Mouse (Mus musculus) embryo, embryonic 11.5 days (tissue): Measurements from ENCODE around the gene Plcb3.
A peak's percentile ranks its signal among the peaks of the same experiment; 100 is the strongest.

Experiments used
- DNase-seq: peaks from one replicate; pipeline ENCODE4 v3.0.0-alpha.2; 2012; ENCODE audit warnings: low read depth, low spot score

Plcb3 gene

DNA sequence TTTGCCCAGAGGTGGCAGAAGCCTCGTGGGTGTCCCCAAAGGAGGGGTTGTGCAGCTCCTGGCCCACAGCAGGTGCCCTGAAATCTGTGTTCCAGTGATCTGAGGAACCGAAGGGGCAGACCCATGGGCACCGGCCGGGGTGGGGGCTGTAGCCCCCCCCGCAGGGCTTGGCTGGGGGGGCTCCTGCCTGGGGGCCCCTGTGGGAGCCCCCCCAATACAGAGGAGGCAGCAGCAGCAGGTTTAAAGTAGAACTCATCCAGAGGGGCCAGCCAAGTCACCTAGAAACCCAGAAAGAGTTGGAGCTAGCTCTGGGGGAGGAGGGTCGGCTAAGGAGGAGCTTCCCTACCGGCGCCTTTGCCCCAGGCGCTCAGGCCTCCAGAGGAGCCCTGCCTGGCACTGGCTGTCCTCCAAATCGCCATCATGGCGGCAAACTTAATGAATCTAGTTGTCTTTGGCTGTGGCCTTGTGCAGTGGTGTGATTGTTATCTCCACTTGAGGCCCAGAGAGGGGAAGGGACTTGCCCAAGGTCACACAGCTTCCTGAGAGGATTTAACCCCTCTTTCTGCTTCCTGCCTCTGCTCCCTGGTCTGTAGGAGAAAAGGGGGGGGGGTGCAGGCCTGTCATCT lies 5.7 kb downstream of the Plcb3 start:
- DNase-seq: no peak

DNA sequence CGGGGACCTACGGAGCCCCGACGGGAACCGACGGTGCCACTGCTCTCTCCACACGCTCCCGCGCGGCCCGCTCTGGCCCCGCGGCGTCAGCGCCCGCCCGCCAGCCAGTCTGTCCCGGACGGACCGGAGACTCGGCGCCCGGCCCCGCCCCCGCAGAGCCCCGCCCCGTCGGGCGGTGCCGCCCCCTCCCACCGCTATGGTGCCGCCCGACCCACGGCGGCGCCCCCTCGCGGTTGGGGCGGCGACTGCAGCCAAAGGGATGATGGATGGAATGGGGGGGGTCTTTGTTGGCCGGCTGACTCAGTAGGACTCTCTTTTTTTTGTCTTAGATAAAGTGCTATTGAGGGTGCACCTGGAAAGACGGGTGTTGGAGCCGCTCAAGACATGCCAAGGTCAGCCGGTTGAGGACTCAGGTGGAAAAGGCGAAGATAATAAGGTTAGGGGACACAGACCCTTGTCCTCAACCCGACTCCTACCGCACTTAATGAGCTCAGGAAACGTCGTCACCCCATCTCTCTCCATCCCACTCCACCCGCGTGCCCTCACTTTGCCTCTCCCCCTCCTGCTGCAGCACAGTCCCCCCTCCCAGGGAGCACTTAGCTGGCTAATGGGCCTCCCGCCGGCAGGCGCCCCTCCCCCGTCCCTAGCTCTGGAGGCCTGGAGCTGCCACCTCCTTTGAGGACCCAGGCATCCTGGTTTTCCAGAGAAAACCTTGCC lies 6.4 kb downstream of the Plcb3 start:
- DNase-seq: no peak

DNA sequence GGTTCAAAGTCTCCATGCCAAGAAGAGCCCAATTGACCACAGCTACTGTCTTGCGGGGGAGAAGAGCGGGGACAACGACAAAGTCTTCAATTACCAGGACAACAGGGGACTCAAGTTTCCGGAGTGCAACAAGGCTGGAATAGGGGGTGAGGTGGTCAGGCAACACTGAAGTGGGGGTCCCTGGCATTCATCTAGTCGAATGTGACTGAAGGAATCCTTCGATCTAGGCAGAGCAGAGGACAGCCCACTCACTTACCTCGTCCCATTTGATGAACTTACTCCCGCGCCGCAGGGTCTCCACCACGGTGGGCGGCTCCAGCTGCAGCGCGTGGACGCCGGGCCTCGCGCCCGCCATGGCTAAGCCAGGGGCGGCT lies 7.0 kb downstream of the Plcb3 start:
- DNase-seq: no peak

DNA sequence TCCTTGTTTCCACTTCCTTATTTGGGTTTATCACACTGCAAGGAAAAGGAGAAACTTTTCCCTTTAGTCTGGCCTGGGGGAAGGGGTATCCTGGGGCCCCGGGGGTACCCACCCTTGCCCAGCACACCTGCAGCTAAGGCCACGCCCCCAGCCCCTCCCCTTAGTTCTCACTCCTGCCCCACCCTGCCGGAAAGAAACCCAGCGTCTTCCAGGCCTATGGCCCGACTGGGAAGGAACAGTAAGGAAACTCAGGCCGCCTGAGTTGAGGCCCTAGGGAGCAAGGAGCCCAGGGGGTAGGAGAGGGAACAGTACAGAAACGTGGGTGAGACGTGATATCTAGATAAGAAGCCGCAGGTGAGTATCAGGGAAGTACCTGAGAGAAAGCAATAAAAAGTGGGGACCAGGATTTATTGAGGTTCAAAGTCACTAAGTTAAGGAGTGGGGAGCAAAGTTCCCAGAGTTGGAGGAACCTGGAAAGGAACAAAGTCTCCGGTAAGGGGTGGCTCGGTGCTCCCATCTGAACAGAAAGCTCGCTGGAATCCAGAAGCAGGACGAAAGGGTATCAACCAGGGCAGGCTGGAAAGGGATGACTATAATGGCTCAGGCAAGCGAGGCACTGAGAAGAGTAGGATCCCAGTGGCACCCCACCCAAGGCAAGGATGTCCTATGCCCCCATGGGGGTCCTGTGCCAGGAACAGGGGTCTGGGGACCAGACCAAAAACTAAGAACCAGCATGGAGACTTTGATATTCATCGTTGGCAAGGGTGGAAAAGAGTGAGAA lies 7.6 kb downstream of the Plcb3 start:
- no peak for DNase-seq

DNA sequence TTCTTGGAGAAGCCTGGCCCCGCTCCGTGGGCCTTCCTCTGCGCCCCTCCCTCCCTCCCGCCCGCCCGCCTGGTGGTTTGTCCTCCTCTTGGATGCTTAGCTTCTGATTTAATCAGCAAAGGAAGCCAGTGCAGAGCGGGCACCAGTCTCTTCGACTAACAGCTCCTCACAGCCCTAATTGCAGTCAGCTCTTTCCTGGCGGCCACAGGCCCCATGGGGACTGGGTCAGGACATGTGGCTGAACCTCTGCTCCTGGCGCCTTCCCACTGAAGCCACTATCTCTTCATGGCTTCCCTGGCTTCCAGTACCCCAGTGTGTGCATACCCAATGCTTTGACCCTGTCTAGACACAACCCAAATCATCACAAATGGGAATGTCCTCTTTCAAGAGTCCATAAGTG lies 19.8 kb downstream of the Plcb3 start:
- no peak for DNase-seq

DNA sequence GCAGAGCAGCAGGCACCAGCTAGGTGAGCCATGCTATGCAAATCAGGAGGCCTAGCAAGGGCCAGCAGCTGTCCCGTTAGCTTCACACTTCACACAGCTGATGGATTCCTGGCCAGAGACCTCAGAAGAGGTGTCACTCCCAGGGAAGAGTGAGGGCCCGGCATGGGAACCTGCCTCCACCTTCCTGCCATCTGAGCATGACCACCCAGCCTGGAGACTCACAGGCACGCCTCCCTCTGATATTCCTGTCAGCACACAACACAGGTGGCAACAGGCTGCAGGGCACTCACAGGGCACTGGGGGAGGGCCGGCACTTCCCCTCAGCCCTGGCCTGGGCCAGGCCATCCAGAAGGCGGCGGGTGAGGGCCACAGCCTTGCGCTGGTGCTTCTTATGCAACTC lies 20.8 kb downstream of the Plcb3 start:
- DNase-seq: no peak

DNA sequence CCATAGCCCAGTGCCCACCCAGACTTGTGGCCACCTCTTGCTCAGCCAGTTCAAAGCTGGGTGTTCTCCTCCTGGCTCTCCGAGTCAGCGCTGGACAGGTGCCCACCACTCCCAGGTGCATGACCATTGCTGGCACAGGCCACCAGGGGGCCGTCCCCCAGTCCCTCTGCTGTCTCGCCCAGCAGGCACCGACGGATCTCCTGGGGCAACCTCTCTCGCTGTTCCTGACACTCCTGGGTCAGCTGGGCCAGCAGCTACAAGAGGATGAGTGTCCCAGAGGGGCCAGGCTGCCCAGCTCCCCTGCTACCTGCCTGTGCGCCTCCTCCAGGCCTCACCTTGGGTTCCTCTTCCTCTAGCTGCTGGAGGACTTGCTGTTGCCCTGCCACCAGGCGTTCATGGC lies 22.2 kb downstream of the Plcb3 start:
- DNase-seq: no peak

DNA sequence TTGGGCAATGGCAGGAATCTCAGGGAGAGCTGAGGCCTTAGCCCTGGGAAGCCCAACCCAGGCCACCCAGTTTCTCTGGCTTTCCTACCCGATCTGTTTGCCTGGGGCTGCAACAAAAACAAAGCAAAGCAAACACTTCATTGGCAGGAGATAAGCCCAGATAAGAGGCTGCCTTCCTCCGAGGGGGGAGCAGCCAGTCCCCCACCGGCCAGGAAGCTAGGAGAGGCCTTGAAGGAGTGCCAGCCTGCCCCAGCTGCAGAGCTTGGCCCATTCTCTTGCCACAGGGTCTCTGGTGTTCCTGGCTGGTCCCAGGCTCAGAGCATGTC lies 23.6 kb downstream of the Plcb3 start:
- DNase-seq: no peak

DNA sequence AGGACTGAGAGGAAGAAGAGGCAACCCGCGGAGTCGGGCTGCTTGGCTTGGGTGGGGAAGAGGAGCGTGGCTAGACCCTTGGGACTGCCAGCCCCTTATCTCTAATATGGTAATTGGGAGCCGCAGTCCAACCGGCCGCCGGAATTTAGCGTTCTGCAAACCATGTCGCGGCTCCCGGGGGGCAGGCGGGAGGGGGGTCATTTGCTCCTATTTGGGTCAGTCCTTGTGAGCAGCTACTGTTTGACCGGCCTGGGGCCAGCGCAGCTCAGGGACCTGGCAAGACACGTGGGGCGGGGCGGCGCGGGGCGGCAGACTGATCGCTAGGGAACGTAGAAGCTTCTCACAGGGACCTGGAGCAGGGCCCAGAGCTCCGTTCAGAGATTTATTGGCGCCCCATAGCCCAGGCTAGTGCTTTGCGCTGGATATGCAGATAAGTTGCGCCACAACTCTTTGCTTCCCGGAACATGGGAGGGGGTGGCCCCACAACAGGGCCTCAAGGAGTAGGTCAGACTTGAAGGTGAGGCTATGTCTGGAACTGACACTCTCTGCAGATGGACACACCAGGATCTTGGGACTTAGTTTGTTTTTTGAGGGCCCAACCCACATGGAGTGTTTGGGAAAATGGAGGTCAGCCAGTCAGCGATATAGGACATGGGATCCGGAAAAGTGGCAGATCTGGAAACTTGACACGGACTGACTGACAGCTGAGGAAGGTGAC lies 24.1 kb downstream of the Plcb3 start:
- DNase-seq: peak; percentile 26

DNA sequence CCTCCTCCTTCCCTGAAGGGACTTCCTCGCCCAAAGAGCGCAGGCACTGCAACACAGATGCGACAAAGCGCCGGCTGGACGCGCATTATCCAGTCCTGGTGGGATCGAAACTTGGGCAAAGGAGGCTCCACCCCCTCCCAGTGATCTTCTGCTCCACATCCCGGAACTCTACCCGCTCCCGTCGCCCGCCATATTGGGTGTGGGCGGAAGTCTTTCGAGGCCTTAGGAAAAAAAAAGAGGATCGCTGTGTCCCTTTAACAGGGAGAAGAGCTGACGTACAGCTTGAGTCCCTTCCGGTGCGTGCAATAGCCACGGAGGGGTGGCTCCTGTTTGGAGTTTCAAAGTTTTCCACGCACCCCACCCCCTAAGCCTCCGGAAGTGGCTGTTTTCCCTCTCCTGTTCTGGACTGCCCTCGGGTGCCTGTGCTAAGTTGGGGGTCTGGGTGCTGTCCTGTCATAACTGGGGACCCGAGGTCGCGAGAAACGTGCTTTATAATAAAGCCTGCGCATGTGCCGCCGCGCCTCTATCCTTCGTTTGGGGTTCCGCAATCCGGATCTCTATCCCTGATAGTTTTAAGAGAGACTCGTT lies 24.8 kb downstream of the Plcb3 start:
- peak; percentile 83 for DNase-seq

DNA sequence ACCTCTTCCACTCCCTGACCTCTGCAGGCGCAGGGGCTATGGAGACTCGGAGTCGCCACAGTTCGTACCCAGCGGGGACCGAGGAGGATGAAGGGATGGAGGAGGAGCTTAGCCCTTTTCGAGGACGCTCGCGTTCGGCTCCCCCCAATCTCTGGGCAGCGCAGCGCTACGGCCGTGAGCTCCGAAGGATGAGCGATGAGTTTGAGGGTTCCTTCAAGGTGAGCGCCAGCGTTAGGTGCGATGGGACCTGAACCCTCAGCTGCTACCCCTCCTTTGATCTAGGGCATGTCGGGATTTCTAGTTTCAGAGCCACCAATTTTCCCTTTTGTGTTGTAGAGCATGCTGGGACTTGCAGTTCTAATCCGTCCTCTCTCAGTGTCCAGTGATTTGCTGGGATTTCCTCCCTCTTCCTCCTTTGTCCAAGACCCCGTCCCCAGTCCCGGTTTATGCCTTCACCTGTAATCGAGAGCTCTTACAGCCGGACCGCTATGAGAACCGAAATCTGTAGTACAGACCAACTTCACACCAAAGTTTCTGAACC lies 25.6 kb downstream of the Plcb3 start:
- no peak for DNase-seq

DNA sequence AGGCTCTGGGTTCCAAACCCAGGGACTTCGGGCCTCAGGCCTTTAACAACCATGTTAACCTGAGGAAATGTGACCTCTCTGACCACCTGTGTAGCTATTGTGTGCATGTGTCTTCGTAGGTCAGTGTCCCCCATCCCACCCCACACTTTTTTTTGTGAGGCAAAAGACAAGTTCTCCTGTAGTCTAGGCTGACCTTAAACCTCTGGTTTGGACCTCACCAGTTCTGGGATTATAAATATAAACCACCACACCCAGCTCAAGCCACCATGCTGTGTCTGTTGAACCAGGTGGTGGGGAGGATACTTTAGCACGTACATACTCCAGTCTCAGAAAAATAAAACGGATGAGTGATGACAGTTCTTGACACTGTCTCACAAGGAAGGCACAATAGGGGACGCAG lies 26.3 kb downstream of the Plcb3 start:
- DNase-seq: no peak

DNA sequence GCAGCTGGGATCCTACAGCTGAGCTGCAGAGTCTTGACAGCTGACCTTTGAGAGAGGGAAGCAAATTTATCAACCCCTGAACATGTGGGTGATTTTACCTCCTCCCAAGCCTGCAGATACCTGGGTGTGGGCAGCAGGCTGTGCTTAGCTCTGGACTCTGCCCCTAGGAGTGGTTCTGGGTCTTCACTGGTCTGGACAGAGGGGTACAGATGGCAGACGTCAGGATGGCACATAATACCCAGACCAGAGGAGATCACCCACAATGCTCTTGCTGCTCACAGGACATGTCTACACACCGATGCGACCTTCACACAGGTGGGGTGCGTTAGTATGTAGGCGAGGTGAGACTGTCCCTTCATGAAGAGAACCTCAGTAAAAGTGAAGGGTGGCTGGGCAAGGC lies 26.7 kb downstream of the Plcb3 start:
- no peak for DNase-seq

DNA sequence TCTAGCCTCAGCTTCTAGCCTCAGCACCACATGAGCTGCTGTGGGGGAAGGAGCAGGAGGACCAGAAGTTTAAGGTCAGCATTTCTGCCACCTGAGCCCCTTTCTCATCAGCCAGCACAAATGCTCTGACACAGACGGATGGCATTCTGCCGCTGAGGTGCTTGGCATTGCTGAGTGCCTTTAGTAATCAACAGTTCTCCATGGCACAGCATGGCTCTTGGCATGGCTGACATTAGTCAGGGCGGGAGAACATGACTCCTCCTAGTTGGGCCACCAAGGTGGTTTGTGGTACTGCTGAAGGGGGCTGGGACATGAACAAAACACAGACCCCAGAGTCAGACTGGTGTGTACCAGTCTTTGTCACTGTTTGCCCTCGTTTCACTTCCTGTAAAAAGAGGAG lies 28.1 kb downstream of the Plcb3 start:
- DNase-seq: no peak

DNA sequence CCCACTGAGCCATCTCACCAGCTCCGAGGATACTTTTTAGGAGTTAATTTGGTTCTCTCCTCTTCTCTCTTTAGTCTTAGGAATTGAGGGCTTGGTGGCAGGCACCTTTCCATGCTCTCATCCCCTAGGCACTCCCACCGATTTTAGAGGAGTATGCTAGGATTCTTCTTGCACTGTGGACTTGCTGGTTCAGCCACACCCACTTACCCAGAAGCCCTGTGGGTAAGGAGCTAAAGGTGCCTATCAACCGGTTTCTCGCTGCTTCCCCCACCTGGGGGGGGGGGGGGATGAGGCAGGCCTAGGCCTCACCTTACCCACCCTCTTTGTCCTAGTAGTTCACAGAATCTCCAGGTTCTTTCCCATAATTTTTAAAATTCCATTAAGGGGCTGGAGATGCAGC lies 28.5 kb downstream of the Plcb3 start:
- no peak for DNase-seq

DNA sequence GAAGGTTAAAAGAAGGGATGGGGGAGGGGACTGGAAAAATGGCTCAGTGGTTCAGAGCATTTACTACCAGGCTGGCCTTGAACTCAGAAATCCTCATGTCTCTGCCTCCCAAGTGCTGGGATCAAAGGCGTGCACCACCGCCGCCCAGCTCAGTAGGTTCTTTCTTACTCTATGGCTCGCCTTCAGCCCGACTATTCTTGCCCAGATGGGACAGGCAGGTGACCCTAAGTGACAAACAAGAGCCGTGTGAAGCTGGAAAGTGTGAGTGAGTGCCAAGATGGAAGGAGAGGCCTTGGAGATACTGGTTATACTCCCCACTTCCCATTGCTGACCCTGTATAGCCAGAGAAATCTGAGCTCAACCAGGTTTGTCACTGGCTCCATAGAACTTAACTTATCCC lies 32.6 kb downstream of the Plcb3 start:
- DNase-seq: no peak

DNA sequence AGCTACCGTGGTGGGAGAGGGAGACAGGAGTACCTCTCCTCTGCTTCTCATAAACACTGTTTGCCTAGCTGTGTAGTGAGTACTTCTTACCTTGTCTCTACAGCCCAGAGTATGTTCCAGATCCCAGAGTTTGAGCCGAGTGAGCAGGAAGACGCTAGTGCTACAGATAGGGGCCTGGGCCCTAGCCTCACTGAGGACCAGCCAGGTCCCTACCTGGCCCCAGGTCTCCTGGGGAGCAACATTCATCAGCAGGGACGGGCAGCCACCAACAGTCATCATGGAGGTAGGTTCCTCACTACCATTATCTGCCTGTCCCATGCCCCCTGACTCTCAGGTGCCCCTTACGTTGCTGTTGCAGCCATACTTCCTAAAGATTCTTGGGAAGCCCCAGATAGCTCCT lies 33.5 kb downstream of the Plcb3 start:
- DNase-seq: no peak

DNA sequence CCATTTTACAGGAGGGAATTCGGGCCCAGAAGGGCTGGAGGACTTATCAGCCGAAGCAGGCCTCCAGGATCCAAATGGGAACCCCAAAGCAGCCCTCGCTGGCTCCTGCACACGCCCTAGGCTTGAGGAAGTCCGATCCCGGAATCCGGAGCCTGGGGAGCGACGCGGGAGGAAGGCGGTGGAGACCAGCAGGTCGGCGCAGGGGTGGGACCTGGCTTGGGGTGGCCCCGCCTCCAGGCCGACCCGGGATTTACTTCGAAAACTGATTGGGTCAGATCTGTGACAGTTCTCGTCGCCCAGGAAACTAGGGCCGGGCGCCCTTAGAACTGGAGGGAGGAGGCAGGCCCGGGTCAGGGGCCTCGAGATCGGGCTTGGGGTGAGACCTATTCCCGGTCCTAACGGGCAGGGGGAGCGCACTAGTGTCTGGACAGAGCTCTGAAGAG lies 34.0 kb downstream of the Plcb3 start, which contains the start of gene Gpr137:
Gpr137 (minus strand) TSS at position 232 of the 443 bp plus-strand sequence.
- DNase-seq: peak; percentile 80

DNA sequence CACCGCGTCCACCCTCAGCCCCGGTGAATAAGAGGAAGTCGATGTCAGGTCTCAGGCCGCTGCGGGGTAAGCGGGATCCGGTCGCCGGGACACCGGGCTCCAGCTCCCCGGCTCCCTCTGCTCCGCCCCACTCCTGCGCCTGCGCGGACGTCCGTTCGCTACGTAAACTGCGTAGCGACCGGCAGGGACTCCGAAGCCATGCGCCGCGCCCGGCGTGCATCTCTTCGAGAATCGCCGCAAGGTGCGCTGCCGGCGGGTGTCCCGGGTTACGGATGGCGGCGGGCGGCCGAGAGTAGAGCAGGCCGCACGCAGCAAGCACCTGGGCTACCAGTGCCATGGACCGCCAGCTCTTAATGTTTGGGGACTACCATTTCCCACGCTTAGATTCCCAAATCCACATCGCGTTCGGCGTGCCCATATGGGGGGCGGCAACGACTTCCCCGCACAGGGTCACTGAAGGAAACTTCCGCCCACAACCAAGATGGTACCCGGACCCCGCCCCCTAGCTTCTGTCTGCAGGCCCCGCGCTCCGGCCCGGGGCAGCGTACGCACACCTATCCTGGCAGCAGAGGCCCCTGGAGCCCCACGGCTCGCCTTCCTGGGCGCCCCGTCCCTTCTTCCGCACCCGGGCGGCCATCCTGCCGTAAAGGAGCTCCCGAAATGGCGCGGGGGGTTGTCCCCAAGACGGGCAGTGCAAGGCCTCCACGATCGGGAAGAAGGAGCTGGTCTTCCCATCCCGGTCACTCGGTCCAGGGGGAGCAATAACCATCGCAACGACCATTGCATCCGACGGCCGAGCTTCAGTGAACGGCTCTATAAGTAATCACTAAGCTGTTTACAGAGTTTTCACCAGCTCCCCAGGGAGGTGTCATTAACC lies 34.7 kb downstream of the Plcb3 start, which contains the start of gene Bad:
Bad (plus strand) TSS at position 490 of the 877 bp plus-strand sequence.
- DNase-seq: peak; percentile 88
